Mouse (Mus musculus): ENCODE data around the gene Frmd4b. TPM values are rescaled to one million over a fixed set of nuclear protein-coding genes. Genes with fewer than 3 reads are reported as not detected.
A peak's percentile ranks its signal among the peaks of the same experiment; 100 is the strongest.

The Frmd4b gene
- polyA plus RNA-seq, 1 experiment from 2014 or later, result 12.9 TPM

GRCm38 (mm10) chr6:97447020-97447419 lies 170.3 kb downstream of the Frmd4b start:
- no peak overlapping the region for H3K4me2 ChIP-seq
- no peak overlapping the region for H3K4me3 ChIP-seq (replicated peaks)
- H3K27me3 ChIP-seq, result no peaks in the 10 kb centered on the region
- no peak overlapping the region for H3K9ac ChIP-seq (replicated peaks)
- WGBS, result 70% methylated on average over 4 of the region's 4 CpGs
- no peaks in the 10 kb centered on the region for H3K36me3 ChIP-seq
- peaks cover 10% of the 10 kb centered on the region; the same call in 1 of the 2 replicates for H3K4me1 ChIP-seq (replicated peaks)
- no peak overlapping the region for H3K27ac ChIP-seq
- no peaks in the 10 kb centered on the region for H3K9me3 ChIP-seq
- ATAC-seq (ENCODE audit: insufficient number of reproducible peaks, insufficient read depth, low FRiP score, low TSS enrichment, low read depth), result no peak

GRCm38 (mm10) chr6:97444145-97444544 lies 173.2 kb downstream of the Frmd4b start:
- no peak for ATAC-seq (ENCODE audit: insufficient number of reproducible peaks, insufficient read depth, low FRiP score, low TSS enrichment, low read depth)

GRCm38 (mm10) chr6:97443522-97443921 lies 173.8 kb downstream of the Frmd4b start:
- Histone ChIP-seq H3K9ac (replicated peaks) (no peak overlapping the region), H3K27me3 (no peaks in the 10 kb centered on the region), H3K4me1 (replicated peaks) (peaks cover 22% of the 10 kb centered on the region), H3K36me3 (no peaks in the 10 kb centered on the region), H3K9me3 (no peaks in the 10 kb centered on the region), H3K27ac (no peak overlapping the region), H3K4me3 (replicated peaks) (no peak overlapping the region), H3K4me2 (no peak overlapping the region)
- ATAC-seq (ENCODE audit: insufficient number of reproducible peaks, insufficient read depth, low FRiP score, low TSS enrichment, low read depth), result no peak
- WGBS, result 44% methylated on average over 4 of the region's 4 CpGs

More at GRCm38 (mm10) chr6:97444145-97444544, 173.2 kb downstream of the Frmd4b start:
- H3K4me3 ChIP-seq (replicated peaks), result no peak overlapping the region
- no peak overlapping the region for H3K9ac ChIP-seq (replicated peaks)
- H3K27me3 ChIP-seq, result no peaks in the 10 kb centered on the region
- no peaks in the 10 kb centered on the region for H3K9me3 ChIP-seq
- peaks cover 17% of the 10 kb centered on the region for H3K4me1 ChIP-seq (replicated peaks)
- WGBS, result 84% methylated on average over 5 of the region's 5 CpGs
- H3K4me2 ChIP-seq, result no peak overlapping the region
- H3K36me3 ChIP-seq, result no peaks in the 10 kb centered on the region
- H3K27ac ChIP-seq, result no peak overlapping the region

GRCm38 (mm10) chr6:97441357-97441756 lies 176.0 kb downstream of the Frmd4b start:
- no peaks in the 10 kb centered on the region for H3K27me3 ChIP-seq
- H3K9ac ChIP-seq (replicated peaks), result no peak overlapping the region
- 61% methylated on average over 7 of the region's 7 CpGs for WGBS
- peaks cover 22% of the 10 kb centered on the region for H3K4me1 ChIP-seq (replicated peaks)
- no peaks in the 10 kb centered on the region for H3K9me3 ChIP-seq
- no peaks in the 10 kb centered on the region for H3K36me3 ChIP-seq
- ATAC-seq (ENCODE audit: insufficient number of reproducible peaks, insufficient read depth, low FRiP score, low TSS enrichment, low read depth), result no peak
- H3K4me2 ChIP-seq, result no peak overlapping the region
- H3K27ac ChIP-seq, result no peak overlapping the region
- H3K4me3 ChIP-seq (replicated peaks), result no peak overlapping the region

- H3K4me2 ChIP-seq, result no peak overlapping the region
- ATAC-seq (ENCODE audit: insufficient number of reproducible peaks, insufficient read depth, low FRiP score, low TSS enrichment, low read depth), result no peak
- H3K4me1 ChIP-seq (replicated peaks), result peaks cover 21% of the 10 kb centered on the region
- no peaks in the 10 kb centered on the region for H3K36me3 ChIP-seq
- WGBS, result 66% methylated on average over 16 of the region's 16 CpGs
- H3K27me3 ChIP-seq, result no peaks in the 10 kb centered on the region
- H3K9ac ChIP-seq (replicated peaks), result no peak overlapping the region
- H3K27ac ChIP-seq, result 0 out of 2 replicates have a peak overlapping the region, but pooled peaks have one; percentile 12
- no peaks in the 10 kb centered on the region for H3K9me3 ChIP-seq
- no peak overlapping the region for H3K4me3 ChIP-seq (replicated peaks)
These were observed 178.3 kb downstream of the Frmd4b start for GRCm38 (mm10) chr6:97438918-97439645.

GRCm38 (mm10) chr6:97434753-97435152 lies 182.6 kb downstream of the Frmd4b start:
- no peak overlapping the region for H3K9ac ChIP-seq (replicated peaks)
- H3K4me1 ChIP-seq (replicated peaks), result peaks cover 10% of the 10 kb centered on the region; the same call in 1 of the 2 replicates
- no peak overlapping the region for H3K4me3 ChIP-seq (replicated peaks)
- no peak for ATAC-seq (ENCODE audit: insufficient number of reproducible peaks, insufficient read depth, low FRiP score, low TSS enrichment, low read depth)
- H3K4me2 ChIP-seq, result no peak overlapping the region
- no peaks in the 10 kb centered on the region for H3K36me3 ChIP-seq
- 79% methylated on average over 4 of the region's 4 CpGs for WGBS
- H3K27ac ChIP-seq, result no peak overlapping the region
- H3K9me3 ChIP-seq, result no peaks in the 10 kb centered on the region
- H3K27me3 ChIP-seq, result no peaks in the 10 kb centered on the region

- Histone ChIP-seq H3K9ac (replicated peaks) (no peak overlapping the region), H3K4me2 (no peak overlapping the region), H3K4me1 (replicated peaks) (no peaks in the 10 kb centered on the region), H3K4me3 (replicated peaks) (no peak overlapping the region), H3K9me3 (no peaks in the 10 kb centered on the region), H3K27ac (no peak overlapping the region), H3K27me3 (no peaks in the 10 kb centered on the region), H3K36me3 (no peaks in the 10 kb centered on the region)
- ATAC-seq (ENCODE audit: insufficient number of reproducible peaks, insufficient read depth, low FRiP score, low TSS enrichment, low read depth), result no peak
- 84% methylated on average over 10 of the region's 10 CpGs for WGBS
These were observed 185.9 kb downstream of the Frmd4b start for GRCm38 (mm10) chr6:97431309-97432004.

GRCm38 (mm10) chr6:97430519-97430918 lies 186.8 kb downstream of the Frmd4b start:
- H3K4me3 ChIP-seq (replicated peaks), result no peak overlapping the region
- no peaks in the 10 kb centered on the region for H3K4me1 ChIP-seq (replicated peaks)
- H3K4me2 ChIP-seq, result no peak overlapping the region
- 77% methylated on average over 6 of the region's 6 CpGs for WGBS
- no peaks in the 10 kb centered on the region for H3K9me3 ChIP-seq
- no peak for ATAC-seq (ENCODE audit: insufficient number of reproducible peaks, insufficient read depth, low FRiP score, low TSS enrichment, low read depth)
- no peaks in the 10 kb centered on the region for H3K27me3 ChIP-seq
- H3K27ac ChIP-seq, result no peak overlapping the region
- H3K9ac ChIP-seq (replicated peaks), result no peak overlapping the region
- H3K36me3 ChIP-seq, result no peaks in the 10 kb centered on the region

GRCm38 (mm10) chr6:97429688-97430343 lies 187.5 kb downstream of the Frmd4b start:
- H3K36me3 ChIP-seq, result no peaks in the 10 kb centered on the region
- 0 out of 2 replicates have a peak, but pooled peaks cover 3% of the 10 kb centered on the region for H3K27me3 ChIP-seq
- H3K9me3 ChIP-seq, result no peaks in the 10 kb centered on the region
- H3K9ac ChIP-seq (replicated peaks), result no peak overlapping the region
- H3K4me3 ChIP-seq (replicated peaks), result no peak overlapping the region
- no peak overlapping the region for H3K27ac ChIP-seq
- H3K4me2 ChIP-seq, result no peak overlapping the region
- 29% methylated on average over 2 of the region's 2 CpGs for WGBS
- no peak for ATAC-seq (ENCODE audit: insufficient number of reproducible peaks, insufficient read depth, low FRiP score, low TSS enrichment, low read depth)
- H3K4me1 ChIP-seq (replicated peaks), result no peaks in the 10 kb centered on the region

- H3K36me3 ChIP-seq, result no peaks in the 10 kb centered on the region
- H3K9ac ChIP-seq (replicated peaks), result no peak overlapping the region
- no peak overlapping the region for H3K4me3 ChIP-seq (replicated peaks)
- no peak overlapping the region for H3K4me2 ChIP-seq
- H3K9me3 ChIP-seq, result no peaks in the 10 kb centered on the region
- no peak overlapping the region for H3K27ac ChIP-seq
- 72% methylated on average over 7 of the region's 7 CpGs for WGBS
- no peak for ATAC-seq (ENCODE audit: insufficient number of reproducible peaks, insufficient read depth, low FRiP score, low TSS enrichment, low read depth)
- no peaks in the 10 kb centered on the region for H3K27me3 ChIP-seq
- no peaks in the 10 kb centered on the region for H3K4me1 ChIP-seq (replicated peaks)
These were observed 197.4 kb downstream of the Frmd4b start for GRCm38 (mm10) chr6:97419771-97420446.

Data from limb, embryonic 12.5 days (tissue).